20 mouse cellular contexts compared by ENCODE assay signal in the genomic region with DNA sequence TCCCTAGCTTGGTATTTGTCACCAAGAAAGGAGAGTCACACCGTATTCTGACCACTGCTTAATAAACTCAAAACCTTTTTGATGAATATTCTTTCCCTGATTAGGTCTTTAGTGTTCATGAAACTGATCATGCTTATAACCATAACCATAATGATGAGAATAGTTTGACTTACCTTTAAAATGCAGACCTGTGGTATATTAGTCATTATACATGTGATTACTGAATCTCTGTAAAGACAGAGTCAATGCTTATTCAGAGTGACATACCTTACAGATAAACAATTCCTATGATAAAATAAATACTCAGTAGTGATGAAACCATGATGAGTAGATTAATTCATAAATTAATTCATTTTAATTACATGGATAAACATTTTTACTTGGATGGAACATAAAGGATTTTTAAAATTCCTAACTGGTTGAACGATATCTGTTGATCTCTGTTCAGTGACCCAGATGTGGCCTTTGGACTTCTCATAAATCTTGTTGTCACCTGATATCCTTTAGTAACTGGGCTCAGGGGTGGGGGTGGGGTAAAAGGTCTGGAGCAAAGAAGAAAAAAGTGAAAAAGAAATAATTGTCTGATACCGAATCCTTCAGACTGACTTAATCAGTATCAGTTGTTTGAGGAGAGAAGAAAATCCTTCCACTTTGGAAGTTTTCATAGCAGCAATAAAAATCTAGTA.
DNase-seq lines count a peak whose midpoint lies in the region; ATAC-seq and TF ChIP-seq lines count a peak whose summit lies in the region.
"Had no signal": no experiment of that assay in that cellular context is flagged by ENCODE, and none has a peak within 500 bp of the region (broad histone marks: within the 10 kb centered on the region; RNA-seq: fewer than 3 reads in every experiment).

No protein-coding gene starts in this region.

- no peak overlapping the region for H3K4me2 ChIP-seq in embryonic facial prominence, embryonic 11.5 days (ENCODE audit: low read depth, low read length)
- H3K4me2 ChIP-seq in intestine, postnatal 0 days (replicated peaks; ENCODE audit: low read depth), result no peak overlapping the region
- no peak overlapping the region for H3K4me2 ChIP-seq in neural tube, embryonic 15.5 days
- H3K4me2 ChIP-seq: embryonic facial prominence, embryonic 13.5 days; forebrain, embryonic 13.5 days; heart, embryonic 12.5 days; hindbrain, embryonic 13.5 days had no signal

- intact Hi-C loops in heart, postnatal 10 days (cut with DNase I), result no loop called here

- H3K9ac ChIP-seq in embryonic facial prominence, embryonic 11.5 days (replicated peaks; ENCODE audit: low read length), result no peak overlapping the region
- no peak overlapping the region for H3K9ac ChIP-seq in intestine, postnatal 0 days (ENCODE audit: low read depth, low read length)
- H3K9ac ChIP-seq in neural tube, embryonic 15.5 days (replicated peaks), result no peak overlapping the region
- H3K9ac ChIP-seq: embryonic facial prominence, embryonic 13.5 days; forebrain, embryonic 13.5 days; forebrain, postnatal 0 days; heart, embryonic 12.5 days; hindbrain, embryonic 13.5 days had no signal

- 35% methylated on average over 3 of the region's 3 CpGs for WGBS in embryonic facial prominence, embryonic 11.5 days
- WGBS in intestine, postnatal 0 days, result 33% methylated on average over 3 of the region's 3 CpGs
- 62% methylated on average over 3 of the region's 3 CpGs for WGBS in neural tube, embryonic 15.5 days

- no peak for TF ChIP-seq CTCF in intestine, postnatal 0 days (IDR thresholded peaks at IDR 0.05; ENCODE audit: low read depth)

- no peaks in the 10 kb centered on the region for H3K27me3 ChIP-seq in embryonic facial prominence, embryonic 11.5 days (ENCODE audit: control insufficient read depth, insufficient read depth, low read length)
- no peaks in the 10 kb centered on the region for H3K27me3 ChIP-seq in intestine, postnatal 0 days (replicated peaks; ENCODE audit: control insufficient read depth, insufficient read depth, low read length)
- no peaks in the 10 kb centered on the region for H3K27me3 ChIP-seq in neural tube, embryonic 15.5 days (replicated peaks)
- H3K27me3 ChIP-seq: embryonic facial prominence, embryonic 13.5 days; forebrain, embryonic 13.5 days; heart, embryonic 12.5 days; hindbrain, embryonic 13.5 days had no signal

- DNase-seq in NIH3T3 (ENCODE audit: low read depth), result peak; percentile 14
- DNase-seq in embryo, embryonic 10.5 days (ENCODE audit: low spot score), result peak; percentile 72
- DNase-seq in embryonic facial prominence, embryonic 11.5 days (ENCODE audit: low spot score), result peak; percentile 43
- DNase-seq in heart, postnatal 10 days, result no peak
- no peak for DNase-seq in frontal cortex, postnatal 14 days (ENCODE audit: low spot score in 2 of 2)
- DNase-seq: adrenal gland, adult 8-10 months; adrenal gland, postnatal 36 days; cerebellum, adult 2 months; cerebellum, postnatal 10 days; forebrain, postnatal 0 days; gastrocnemius, adult 2 months; gastrocnemius, postnatal 25 days; heart, postnatal 36 days; kidney, adult 18-20 months had no signal

- no peak overlapping the region for H3K27ac ChIP-seq in embryonic facial prominence, embryonic 11.5 days (replicated peaks; ENCODE audit: low read depth, low read length)
- H3K27ac ChIP-seq in intestine, postnatal 0 days (ENCODE audit: low read depth, low read length), result no peak overlapping the region
- no peak overlapping the region for H3K27ac ChIP-seq in neural tube, embryonic 15.5 days (replicated peaks)
- H3K27ac ChIP-seq: embryonic facial prominence, embryonic 13.5 days; forebrain, embryonic 13.5 days; gastrocnemius, adult 2 months; hindbrain, embryonic 13.5 days had no signal

- no peak for ATAC-seq in embryonic facial prominence, embryonic 11.5 days (replicated peaks; ENCODE audit: insufficient number of reproducible peaks, low FRiP score, low TSS enrichment, low read depth)
- peak; percentile 94 for ATAC-seq in intestine, postnatal 0 days
- ATAC-seq in neural tube, embryonic 15.5 days (ENCODE audit: low FRiP score), result no peak
- ATAC-seq: forebrain, embryonic 13.5 days; forebrain, postnatal 0 days had no signal

- H3K9me3 ChIP-seq in embryonic facial prominence, embryonic 11.5 days (replicated peaks; ENCODE audit: control insufficient read depth, low read length), result no peaks in the 10 kb centered on the region
- H3K9me3 ChIP-seq in intestine, postnatal 0 days (ENCODE audit: control insufficient read depth), result no peaks in the 10 kb centered on the region
- H3K9me3 ChIP-seq in neural tube, embryonic 15.5 days (replicated peaks), result no peaks in the 10 kb centered on the region
- H3K9me3 ChIP-seq: embryonic facial prominence, embryonic 13.5 days; forebrain, embryonic 13.5 days; heart, embryonic 12.5 days; hindbrain, embryonic 13.5 days had no signal

- H3K4me3 ChIP-seq in embryonic facial prominence, embryonic 11.5 days (ENCODE audit: low read depth, low read length), result no peak overlapping the region
- no peak overlapping the region for H3K4me3 ChIP-seq in intestine, postnatal 0 days (ENCODE audit: low read depth, low read length)
- H3K4me3 ChIP-seq in neural tube, embryonic 15.5 days (replicated peaks), result no peak overlapping the region
- H3K4me3 ChIP-seq: embryonic facial prominence, embryonic 13.5 days; forebrain, embryonic 13.5 days; gastrocnemius, adult 2 months; heart, embryonic 12.5 days; hindbrain, embryonic 13.5 days had no signal

- H3K4me1 ChIP-seq in embryonic facial prominence, embryonic 11.5 days (ENCODE audit: control insufficient read depth, insufficient read depth, low read length), result no peaks in the 10 kb centered on the region; the same call in 1 of the 2 replicates
- H3K4me1 ChIP-seq in intestine, postnatal 0 days (replicated peaks; ENCODE audit: control insufficient read depth, insufficient read depth, low read length), result no peaks in the 10 kb centered on the region
- no peaks in the 10 kb centered on the region for H3K4me1 ChIP-seq in neural tube, embryonic 15.5 days
- H3K4me1 ChIP-seq: embryonic facial prominence, embryonic 13.5 days; forebrain, embryonic 13.5 days; heart, embryonic 12.5 days; hindbrain, embryonic 13.5 days had no signal

- no peaks in the 10 kb centered on the region for H3K36me3 ChIP-seq in embryonic facial prominence, embryonic 11.5 days (replicated peaks; ENCODE audit: control insufficient read depth, insufficient read depth, low read depth, low read length)
- H3K36me3 ChIP-seq in intestine, postnatal 0 days (ENCODE audit: control insufficient read depth, insufficient read depth), result no peaks in the 10 kb centered on the region
- H3K36me3 ChIP-seq in neural tube, embryonic 15.5 days, result no peaks in the 10 kb centered on the region
- H3K36me3 ChIP-seq: embryonic facial prominence, embryonic 13.5 days; heart, embryonic 12.5 days; hindbrain, embryonic 13.5 days had no signal

Comparison
In these comparisons a context has a peak if more than half of its experiments do, and no peak if none do; other contexts are left out.
1. DNase-seq: peak in NIH3T3 (single experiment), embryo, embryonic 10.5 days (single experiment) and embryonic facial prominence, embryonic 11.5 days (single experiment); none in heart, postnatal 10 days (0 of 2) and frontal cortex, postnatal 14 days (0 of 2).